Mouse (Mus musculus): ENCODE results near the gene Gm8127. TPM values are rescaled to one million over a fixed set of nuclear protein-coding genes. Genes with fewer than 3 reads are reported as not detected.

Gm8127 gene
- polyA plus RNA-seq, 1 experiment: not detected

Other genes starting within 250 kb of the Gm8127 start
- gene Gm8094, start 217.2 kb downstream of the Gm8127 start, polyA plus RNA-seq (2012; rRNA removed): not detected in 2 replicates
- gene Gm8104, start 193.2 kb downstream of the Gm8127 start, polyA plus RNA-seq (2012; rRNA removed): not detected in 2 replicates
- 0.04 TPM in 1 of 2 replicates, not detected in the other for gene Gm7233, start 114.0 kb downstream of the Gm8127 start, polyA plus RNA-seq (2012; rRNA removed)
- gene Gm8122, start 58.5 kb downstream of the Gm8127 start, polyA plus RNA-seq (2012; rRNA removed): not detected in 2 replicates
- not detected in 2 replicates for gene Gm8126, start 35.2 kb downstream of the Gm8127 start, polyA plus RNA-seq (2012; rRNA removed)
- gene Gm9732, start 18.8 kb downstream of the Gm8127 start, polyA plus RNA-seq (2012; rRNA removed): not detected in 2 replicates
- 0.10 TPM in 1 of 2 replicates, not detected in the other for gene 1700001F09Rik, start 54.0 kb upstream of the Gm8127 start, polyA plus RNA-seq (2012; rRNA removed)
- gene Gm8138, start 122.5 kb upstream of the Gm8127 start, polyA plus RNA-seq (2012; rRNA removed): not detected in 2 replicates
- gene Gm5799, start 249.7 kb upstream of the Gm8127 start, polyA plus RNA-seq (2012; rRNA removed): not detected in 2 replicates

All from brain, embryonic 14.5 days (tissue).